Mouse (Mus musculus): ENCODE data around the gene Pwwp2b. TPM values are rescaled to one million over a fixed set of nuclear protein-coding genes. Genes with fewer than 3 reads are reported as not detected.

Gene Pwwp2b
- polyA plus RNA-seq, 2 experiments from 2014 or later = 2.0 to 5.6 TPM

GRCm38 (mm10) chr7:139300423-139300822 lies 52.1 kb downstream of the Pwwp2b start:
- ATAC-seq = no peak

GRCm38 (mm10) chr7:139301505-139301904 lies 53.2 kb downstream of the Pwwp2b start:
- no peak for ATAC-seq

GRCm38 (mm10) chr7:139302314-139302713 lies 54.0 kb downstream of the Pwwp2b start:
- no peak for ATAC-seq

DNA sequence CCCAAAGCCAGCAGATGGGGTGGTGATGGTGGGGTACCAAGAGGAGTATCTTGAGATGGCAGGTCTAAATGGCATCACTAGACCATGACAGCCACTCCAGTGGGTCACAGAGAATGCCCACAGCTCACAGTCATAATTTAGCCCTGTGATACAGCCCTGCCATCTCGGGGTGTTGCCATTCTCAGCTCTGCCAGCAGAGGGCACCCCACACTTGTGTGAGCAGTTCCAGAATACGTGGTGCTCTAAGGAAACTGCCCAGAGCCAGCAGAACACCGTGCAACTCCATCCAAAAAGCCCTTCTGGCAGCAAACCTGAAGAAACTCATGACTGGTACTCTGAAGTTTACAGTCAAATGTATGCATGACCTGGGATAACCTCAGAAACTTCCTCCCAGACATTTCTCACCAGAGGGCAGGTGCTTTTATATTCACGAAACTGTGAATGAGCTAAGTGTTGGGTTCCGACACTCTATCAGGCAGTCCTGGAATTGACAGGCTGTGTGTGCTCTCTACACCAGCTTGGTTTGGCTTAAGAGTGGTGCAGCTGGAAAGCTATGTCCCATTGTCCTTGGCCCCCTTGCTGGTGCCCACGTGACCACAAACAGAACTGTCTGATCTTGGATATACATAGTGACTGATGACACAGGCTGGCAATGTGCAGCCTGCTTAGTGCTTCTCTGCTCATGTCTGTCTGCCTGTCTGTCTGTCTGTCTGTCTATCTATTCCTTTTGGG lies 55.2 kb downstream of the Pwwp2b start:
- ATAC-seq = peak; percentile 91

DNA sequence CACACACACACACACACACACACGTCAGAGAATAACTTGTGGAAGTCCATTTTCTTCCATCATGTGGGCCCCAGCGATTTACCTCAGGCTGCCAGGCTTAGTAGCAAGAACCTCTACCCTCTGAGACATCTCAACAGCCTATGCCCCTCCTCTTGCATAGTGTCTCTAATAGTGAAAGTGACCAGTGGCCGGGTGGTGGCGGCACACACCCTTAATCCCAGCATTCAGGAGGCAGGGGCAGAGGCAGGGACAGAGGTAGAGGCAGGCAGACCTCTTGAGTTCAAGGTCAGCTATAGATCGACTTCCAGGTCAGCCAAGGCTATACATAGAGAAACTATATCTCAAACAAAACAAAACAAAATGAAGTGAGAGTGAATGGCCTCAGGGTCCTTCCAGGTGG lies 56.0 kb downstream of the Pwwp2b start:
- ATAC-seq = no peak

- no peak for ATAC-seq
Measured at GRCm38 (mm10) chr7:139307056-139307455, 58.8 kb downstream of the Pwwp2b start.

- no peak for ATAC-seq
Measured at GRCm38 (mm10) chr7:139308140-139308895, 60.0 kb downstream of the Pwwp2b start.

- no peak for ATAC-seq
Measured at GRCm38 (mm10) chr7:139309106-139309505, 60.8 kb downstream of the Pwwp2b start.

GRCm38 (mm10) chr7:139310487-139310951 lies 62.2 kb downstream of the Pwwp2b start:
- no peak for ATAC-seq

DNA sequence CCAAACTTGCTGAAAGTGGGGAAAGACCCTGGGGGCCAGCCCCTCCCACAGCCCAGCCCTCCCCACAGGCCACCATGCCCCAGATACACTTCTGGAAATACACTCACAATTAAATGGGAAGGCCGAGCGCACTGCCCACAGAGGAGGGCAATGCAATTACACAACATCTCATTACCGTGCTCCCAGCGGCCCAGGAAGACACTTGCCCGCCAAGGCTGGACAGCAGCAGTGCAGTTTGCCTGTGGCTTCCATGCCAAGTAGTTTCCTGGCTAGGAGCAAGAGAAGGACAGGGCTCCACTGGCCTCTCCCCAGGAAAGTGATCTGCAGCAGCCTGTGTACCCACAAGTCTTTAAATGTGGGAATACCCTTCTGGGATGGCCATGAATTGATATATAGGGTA lies 64.4 kb downstream of the Pwwp2b start:
- no peak for ATAC-seq

DNA sequence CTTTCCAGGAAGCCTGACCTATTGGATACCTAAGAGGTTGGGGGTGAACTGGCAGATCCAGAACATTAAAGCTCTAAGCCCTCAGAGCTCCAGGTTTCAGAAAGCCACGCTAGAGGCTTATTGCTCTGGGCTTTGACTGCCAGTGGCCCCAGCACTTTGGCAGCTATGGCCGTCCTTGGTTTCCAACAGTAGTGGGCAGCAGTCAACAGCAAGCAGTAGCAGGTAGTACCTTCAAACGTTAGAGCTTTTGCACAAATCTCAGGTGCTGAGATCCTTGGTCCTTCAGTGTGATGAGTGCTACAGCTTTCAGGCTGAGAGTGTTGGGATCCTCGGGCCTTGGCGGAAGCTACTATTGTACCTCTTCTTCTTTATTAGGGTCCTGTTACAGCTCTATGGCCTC lies 65.1 kb downstream of the Pwwp2b start:
- ATAC-seq = no peak

GRCm38 (mm10) chr7:139314716-139315115 lies 66.4 kb downstream of the Pwwp2b start:
- ATAC-seq = no peak

- ATAC-seq = no peak
Measured at GRCm38 (mm10) chr7:139319006-139319411, 70.7 kb downstream of the Pwwp2b start.

Other genes with a start within 250 kb of the Pwwp2b start
- gene Dpysl4, start 162.5 kb upstream of the Pwwp2b start, polyA plus RNA-seq (2017; shearing (Covaris generic)) = not detected
- gene Lrrc27, start 35.5 kb upstream of the Pwwp2b start, polyA plus RNA-seq (2017; shearing (Covaris generic)) = 1 to 10 TPM; 4.4 to 4.8 TPM
- gene Stk32c, start 35.2 kb upstream of the Pwwp2b start, polyA plus RNA-seq (2017; shearing (Covaris generic)) = under 1 TPM in 1 of 2 experiments, not detected in 1; 0.43 TPM
- gene Inpp5a, start 140.6 kb downstream of the Pwwp2b start, polyA plus RNA-seq (2017; shearing (Covaris generic)) = 10 to 100 TPM in 1 of 2 experiments, 1 to 10 TPM in 1; 8.8 to 11.7 TPM